Mouse (Mus musculus): ENCODE data around the gene Cacng7. TPM values are rescaled to one million over a fixed set of nuclear protein-coding genes. Genes with fewer than 3 reads are reported as not detected.

Gene Cacng7
- polyA plus RNA-seq, 1 experiment from 2014 or later, result 2.2 TPM

- DNase-seq (ENCODE audit: extremely low spot score, low spot score), result no peak
- Histone ChIP-seq H3K27ac (no peak overlapping the region), H3K9me3 (no peaks in the 10 kb centered on the region), H3K4me1 (peaks cover 33% of the 10 kb centered on the region), H3K4me3 (no peak overlapping the region), H3K36me3 (replicated peaks) (peaks cover 34% of the 10 kb centered on the region), H3K27me3 (ENCODE audit: poor library complexity, severe bottlenecking) (0 out of 2 replicates have a peak, but pooled peaks cover 1% of the 10 kb centered on the region)
- WGBS, result 86% methylated on average over 1 of the region's 1 CpGs
Observed at GRCm38 (mm10) chr7:3294794-3295193, 38.0 kb upstream of the Cacng7 start.

- H3K9me3 ChIP-seq, result no peaks in the 10 kb centered on the region
- WGBS, result 92% methylated on average over 5 of the region's 5 CpGs
- H3K4me3 ChIP-seq, result no peak overlapping the region
- H3K27ac ChIP-seq, result no peak overlapping the region
- H3K4me1 ChIP-seq, result peaks cover 26% of the 10 kb centered on the region
- H3K36me3 ChIP-seq (replicated peaks), result peaks cover 34% of the 10 kb centered on the region
- peaks cover 9% of the 10 kb centered on the region for H3K27me3 ChIP-seq (ENCODE audit: poor library complexity, severe bottlenecking)
- no peak for DNase-seq (ENCODE audit: extremely low spot score, low spot score)
Observed at GRCm38 (mm10) chr7:3295321-3296110, 37.2 kb upstream of the Cacng7 start.

- Histone ChIP-seq H3K4me1 (peaks cover 16% of the 10 kb centered on the region), H3K36me3 (replicated peaks) (peaks cover 34% of the 10 kb centered on the region), H3K4me3 (no peak overlapping the region), H3K27me3 (ENCODE audit: poor library complexity, severe bottlenecking) (peaks cover 21% of the 10 kb centered on the region), H3K27ac (no peak overlapping the region), H3K9me3 (no peaks in the 10 kb centered on the region)
- no peak for DNase-seq (ENCODE audit: extremely low spot score, low spot score)
- 94% methylated on average over 16 of the region's 16 CpGs for WGBS
Observed at GRCm38 (mm10) chr7:3296711-3297110, 36.0 kb upstream of the Cacng7 start.

GRCm38 (mm10) chr7:3299941-3300617 lies 32.7 kb upstream of the Cacng7 start:
- 55% methylated on average over 7 of the region's 7 CpGs for WGBS
- Histone ChIP-seq H3K27ac (no peak overlapping the region), H3K9me3 (no peaks in the 10 kb centered on the region), H3K4me3 (no peak overlapping the region), H3K4me1 (peaks cover 34% of the 10 kb centered on the region), H3K27me3 (ENCODE audit: poor library complexity, severe bottlenecking) (peaks cover 54% of the 10 kb centered on the region), H3K36me3 (replicated peaks) (peaks cover 22% of the 10 kb centered on the region)
- DNase-seq (ENCODE audit: extremely low spot score, low spot score), result no peak

- Histone ChIP-seq H3K9me3 (no peaks in the 10 kb centered on the region), H3K27me3 (ENCODE audit: poor library complexity, severe bottlenecking) (peaks cover 64% of the 10 kb centered on the region), H3K36me3 (replicated peaks) (peaks cover 20% of the 10 kb centered on the region), H3K4me3 (no peak overlapping the region), H3K4me1 (peaks cover 38% of the 10 kb centered on the region), H3K27ac (no peak overlapping the region)
- WGBS, result 81% methylated on average over 8 of the region's 8 CpGs
- DNase-seq (ENCODE audit: extremely low spot score, low spot score), result no peak
Observed at GRCm38 (mm10) chr7:3300891-3301627, 31.7 kb upstream of the Cacng7 start.

GRCm38 (mm10) chr7:3301628-3302555 lies 30.9 kb upstream of the Cacng7 start:
- H3K27ac ChIP-seq, result 0 out of 2 replicates have a peak overlapping the region, but pooled peaks have one; percentile 44
- H3K9me3 ChIP-seq, result no peaks in the 10 kb centered on the region
- peak; percentile 32 for DNase-seq (ENCODE audit: extremely low spot score, low spot score)
- peak overlapping the region; percentile 59 for H3K4me3 ChIP-seq
- H3K27me3 ChIP-seq (ENCODE audit: poor library complexity, severe bottlenecking), result peaks cover 69% of the 10 kb centered on the region
- peaks cover 15% of the 10 kb centered on the region for H3K36me3 ChIP-seq (replicated peaks)
- peaks cover 38% of the 10 kb centered on the region for H3K4me1 ChIP-seq
- WGBS, result 8% methylated on average over 33 of the region's 33 CpGs

- under 1% methylated on average over 16 of the region's 16 CpGs for WGBS
- Histone ChIP-seq H3K36me3 (replicated peaks) (peaks cover 7% of the 10 kb centered on the region), H3K9me3 (no peaks in the 10 kb centered on the region), H3K4me1 (peaks cover 38% of the 10 kb centered on the region), H3K27ac (0 out of 2 replicates have a peak overlapping the region, but pooled peaks have one; percentile 72), H3K27me3 (ENCODE audit: poor library complexity, severe bottlenecking) (peaks cover 69% of the 10 kb centered on the region), H3K4me3 (peak overlapping the region; percentile 59)
- DNase-seq (ENCODE audit: extremely low spot score, low spot score), result peak; percentile 21
Observed at GRCm38 (mm10) chr7:3302556-3303275, 30.0 kb upstream of the Cacng7 start.

GRCm38 (mm10) chr7:3303276-3303781 lies 29.4 kb upstream of the Cacng7 start:
- H3K27ac ChIP-seq, result peak overlapping the region; percentile 72
- peak overlapping the region; percentile 59 for H3K4me3 ChIP-seq
- WGBS, result 1% methylated on average over 29 of the region's 29 CpGs
- no peaks in the 10 kb centered on the region for H3K9me3 ChIP-seq
- DNase-seq (ENCODE audit: extremely low spot score, low spot score), result peak; percentile 57
- H3K27me3 ChIP-seq (ENCODE audit: poor library complexity, severe bottlenecking), result peaks cover 69% of the 10 kb centered on the region
- H3K4me1 ChIP-seq, result peaks cover 38% of the 10 kb centered on the region
- peaks cover 2% of the 10 kb centered on the region; the same call in 1 of the 2 replicates for H3K36me3 ChIP-seq (replicated peaks)

- Histone ChIP-seq H3K4me3 (peak overlapping the region; percentile 59), H3K36me3 (replicated peaks) (no peaks in the 10 kb centered on the region), H3K27me3 (ENCODE audit: poor library complexity, severe bottlenecking) (peaks cover 69% of the 10 kb centered on the region), H3K27ac (peak overlapping the region; percentile 72), H3K4me1 (peaks cover 38% of the 10 kb centered on the region), H3K9me3 (no peaks in the 10 kb centered on the region)
- WGBS, result under 1% methylated on average over 12 of the region's 12 CpGs
- DNase-seq (ENCODE audit: extremely low spot score, low spot score), result no peak
Observed at GRCm38 (mm10) chr7:3303789-3304188, 29.0 kb upstream of the Cacng7 start.

GRCm38 (mm10) chr7:3304298-3304697 lies 28.5 kb upstream of the Cacng7 start:
- Histone ChIP-seq H3K9me3 (no peaks in the 10 kb centered on the region), H3K27me3 (ENCODE audit: poor library complexity, severe bottlenecking) (peaks cover 69% of the 10 kb centered on the region), H3K4me3 (peak overlapping the region; percentile 59), H3K36me3 (replicated peaks) (no peaks in the 10 kb centered on the region), H3K4me1 (peaks cover 38% of the 10 kb centered on the region), H3K27ac (no peak overlapping the region)
- WGBS, result 4% methylated on average over 10 of the region's 10 CpGs
- peak; percentile 26 for DNase-seq (ENCODE audit: extremely low spot score, low spot score)

GRCm38 (mm10) chr7:3306400-3306799 lies 26.4 kb upstream of the Cacng7 start:
- WGBS, result 84% methylated on average over 3 of the region's 3 CpGs

More at GRCm38 (mm10) chr7:3306400-3306799, 26.4 kb upstream of the Cacng7 start:
- no peak overlapping the region for H3K4me3 ChIP-seq
- H3K9me3 ChIP-seq, result peaks cover 6% of the 10 kb centered on the region; the same call in 1 of the 2 replicates
- no peak overlapping the region for H3K27ac ChIP-seq
- H3K36me3 ChIP-seq (replicated peaks), result no peaks in the 10 kb centered on the region
- peaks cover 38% of the 10 kb centered on the region for H3K4me1 ChIP-seq
- H3K27me3 ChIP-seq (ENCODE audit: poor library complexity, severe bottlenecking), result peaks cover 52% of the 10 kb centered on the region
- DNase-seq (ENCODE audit: extremely low spot score, low spot score), result no peak

Data from forebrain, embryonic 10.5 days (tissue).